In genomic region chr14:31537298-31537697, GRCm38 (mm10) we compare ENCODE assay signal across 10 mouse cellular contexts. TPM values are rescaled to one million over a fixed set of nuclear protein-coding genes. Genes with fewer than 3 reads are reported as not detected.
DNase-seq lines count a peak whose midpoint lies in the region; ATAC-seq lines count a peak whose summit lies in the region.
"Had no signal": no experiment of that assay in that cellular context is flagged by ENCODE, and none has a peak within 500 bp of the region (broad histone marks: within the 10 kb centered on the region; RNA-seq: fewer than 3 reads in every experiment).

No protein-coding gene starts in this region.

- no peak overlapping the region for H3K4me2 ChIP-seq in heart, embryonic 12.5 days

- peak; percentile 96 for DNase-seq in heart, adult 11 months
- peak; percentile 37 for DNase-seq in thymus, postnatal 4 days
- DNase-seq in thymus, postnatal 10 days (ENCODE audit: low spot score in 2 of 2) = no peak
- DNase-seq in kidney, adult 9 months = peak; percentile 35
- no peak for DNase-seq in c-Kit-positive CD71-positive TER-119-positive erythroid progenitor cells, embryonic 14.5 days (ENCODE audit: low spot score)
- no peak for DNase-seq in frontal cortex, postnatal 36 days (ENCODE audit: low spot score in 2 of 2)
- no peak for DNase-seq in layer of hippocampus, adult 9-10 months (ENCODE audit: low spot score)
- DNase-seq: embryo, embryonic 11 days had no signal

- ATAC-seq in heart, embryonic 12.5 days (ENCODE audit: insufficient number of reproducible peaks, low FRiP score) = no peak; the same call in 1 of the 2 replicates

- H3K27ac ChIP-seq in heart, embryonic 12.5 days (ENCODE audit: poor library complexity, severe bottlenecking) = no peak overlapping the region
- H3K27ac ChIP-seq: macrophage had no signal

- no peaks in the 10 kb centered on the region for H3K27me3 ChIP-seq in heart, embryonic 12.5 days (replicated peaks)

- no peak overlapping the region for H3K9ac ChIP-seq in heart, embryonic 12.5 days

- no peak overlapping the region for H3K4me3 ChIP-seq in heart, embryonic 12.5 days

- no peaks in the 10 kb centered on the region for H3K9me3 ChIP-seq in heart, embryonic 12.5 days (replicated peaks)

- 60% methylated on average over 6 of the region's 6 CpGs for WGBS in heart, embryonic 12.5 days

- H3K4me1 ChIP-seq in heart, embryonic 12.5 days (replicated peaks) = no peaks in the 10 kb centered on the region

- H3K36me3 ChIP-seq in heart, embryonic 12.5 days = no peaks in the 10 kb centered on the region

RNA-seq across cellular contexts. Expression of gene Mettl6, which starts 42.5 kb away (rescaled TPM):
- polyA plus RNA-seq in heart, embryonic 12.5 days (2016; fragmentation: Nextera tagmentation; extraction: Ambion mirVana) = 46.4 and 49.7 TPM in 2 replicates

RNA-seq across cellular contexts. Expression of gene Eaf1, which starts 43.1 kb away (rescaled TPM):
- 20.1 and 20.9 TPM in 2 replicates for polyA plus RNA-seq in heart, embryonic 12.5 days (2016; fragmentation: Nextera tagmentation; extraction: Ambion mirVana)

RNA-seq across cellular contexts. Expression of gene Colq, which starts 53.8 kb away (rescaled TPM):
- polyA plus RNA-seq in heart, embryonic 12.5 days (2016; fragmentation: Nextera tagmentation; extraction: Ambion mirVana) = 7.6 and 7.7 TPM in 2 replicates
- polyA plus RNA-seq: macrophage had no signal

Comparison
In these comparisons a context has a peak if more than half of its experiments do, and no peak if none do; other contexts are left out.
1. DNase-seq: peak in heart, adult 11 months (single experiment), thymus, postnatal 4 days (single experiment) and kidney, adult 9 months (single experiment); none in thymus, postnatal 10 days (0 of 2), c-Kit-positive CD71-positive TER-119-positive erythroid progenitor cells, embryonic 14.5 days (single experiment), frontal cortex, postnatal 36 days (0 of 2) and layer of hippocampus, adult 9-10 months (single experiment).